Mouse (Mus musculus): ENCODE measurements around the gene Efna3. TPM values are rescaled to one million over a fixed set of nuclear protein-coding genes. Genes with fewer than 3 reads are reported as not detected.
A peak's percentile ranks its signal among the peaks of the same experiment; 100 is the strongest.

Gene Efna3
- total RNA-seq, 2 experiments from 2014 or later = 77.1 to 82.6 TPM

DNA sequence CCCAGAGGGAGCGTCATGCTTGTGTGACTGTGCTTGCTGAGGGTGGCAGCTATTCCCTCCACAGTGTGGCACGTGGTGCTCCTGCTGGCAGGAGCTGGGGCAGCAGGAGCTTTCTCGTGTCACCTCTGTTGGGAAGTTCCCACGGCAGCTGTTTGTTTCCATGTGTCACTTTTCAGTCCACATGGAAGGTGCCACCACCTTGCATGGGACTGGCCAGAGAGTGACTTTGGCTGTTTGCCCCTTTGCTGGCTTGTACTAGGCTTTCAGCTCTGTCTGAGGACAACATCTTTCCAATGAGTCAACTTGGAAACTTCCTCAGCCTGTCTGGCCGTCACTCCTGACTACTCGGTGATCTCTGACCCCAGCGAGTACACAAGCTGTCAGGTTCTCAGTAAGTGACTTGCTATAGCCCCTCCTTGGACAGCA, 34.2 kb downstream of the Efna3 start:
- no peak for DNase-seq (ENCODE audit: extremely low spot score in 1 of 2, low spot score in 1 of 2)

DNA sequence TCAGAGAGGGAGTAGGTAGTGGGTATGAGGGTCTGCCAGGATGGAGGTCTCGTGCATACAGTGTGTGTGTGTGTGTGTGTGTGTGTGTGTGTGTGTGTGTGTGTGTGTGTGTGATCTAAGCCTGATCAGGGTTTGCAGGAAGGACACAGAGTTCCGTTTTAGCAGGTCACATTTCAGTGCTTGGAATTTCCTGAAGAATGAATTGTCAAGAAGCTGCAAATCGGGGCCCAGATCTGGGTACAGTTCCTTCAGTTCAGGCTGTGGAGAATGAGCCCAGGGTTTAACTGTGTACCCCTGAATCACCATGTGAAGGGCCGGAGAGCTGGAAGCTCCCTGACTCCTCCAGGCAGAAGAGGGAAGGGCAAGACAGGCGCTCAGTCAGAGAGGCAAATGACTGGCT, 35.5 kb downstream of the Efna3 start:
- DNase-seq (ENCODE audit: extremely low spot score in 1 of 2, low spot score in 1 of 2) = no peak

GRCm38 (mm10) chr3:89285526-89285925, 37.2 kb downstream of the Efna3 start:
- no peak for DNase-seq (ENCODE audit: extremely low spot score in 1 of 2, low spot score in 1 of 2)

- no peak for DNase-seq (ENCODE audit: extremely low spot score in 1 of 2, low spot score in 1 of 2)
Measured at GRCm38 (mm10) chr3:89284261-89284660, 38.5 kb downstream of the Efna3 start.

DNA sequence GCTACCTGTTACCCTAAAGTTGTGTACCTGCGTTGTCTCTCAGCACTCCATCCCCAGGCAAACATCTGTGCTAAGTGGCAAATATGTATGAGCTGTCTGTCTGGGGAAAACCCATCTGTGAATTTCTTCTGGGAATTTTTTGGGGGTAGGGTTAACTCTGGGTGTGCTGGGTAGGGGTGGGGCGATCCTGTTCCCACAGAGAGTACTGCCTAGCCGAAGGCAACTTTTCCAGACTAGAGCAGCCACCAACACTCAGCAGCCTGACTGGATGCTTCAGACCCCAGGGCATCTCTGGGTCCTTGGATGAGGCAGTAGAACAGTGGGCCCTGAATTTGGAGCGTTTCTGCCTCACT, 40.5 kb downstream of the Efna3 start:
- DNase-seq (ENCODE audit: extremely low spot score in 1 of 2, low spot score in 1 of 2) = no peak

GRCm38 (mm10) chr3:89281579-89282290, 41.0 kb downstream of the Efna3 start:
- peak; percentile 75 to 87 for DNase-seq (ENCODE audit: extremely low spot score in 1 of 2, low spot score in 1 of 2)

DNA sequence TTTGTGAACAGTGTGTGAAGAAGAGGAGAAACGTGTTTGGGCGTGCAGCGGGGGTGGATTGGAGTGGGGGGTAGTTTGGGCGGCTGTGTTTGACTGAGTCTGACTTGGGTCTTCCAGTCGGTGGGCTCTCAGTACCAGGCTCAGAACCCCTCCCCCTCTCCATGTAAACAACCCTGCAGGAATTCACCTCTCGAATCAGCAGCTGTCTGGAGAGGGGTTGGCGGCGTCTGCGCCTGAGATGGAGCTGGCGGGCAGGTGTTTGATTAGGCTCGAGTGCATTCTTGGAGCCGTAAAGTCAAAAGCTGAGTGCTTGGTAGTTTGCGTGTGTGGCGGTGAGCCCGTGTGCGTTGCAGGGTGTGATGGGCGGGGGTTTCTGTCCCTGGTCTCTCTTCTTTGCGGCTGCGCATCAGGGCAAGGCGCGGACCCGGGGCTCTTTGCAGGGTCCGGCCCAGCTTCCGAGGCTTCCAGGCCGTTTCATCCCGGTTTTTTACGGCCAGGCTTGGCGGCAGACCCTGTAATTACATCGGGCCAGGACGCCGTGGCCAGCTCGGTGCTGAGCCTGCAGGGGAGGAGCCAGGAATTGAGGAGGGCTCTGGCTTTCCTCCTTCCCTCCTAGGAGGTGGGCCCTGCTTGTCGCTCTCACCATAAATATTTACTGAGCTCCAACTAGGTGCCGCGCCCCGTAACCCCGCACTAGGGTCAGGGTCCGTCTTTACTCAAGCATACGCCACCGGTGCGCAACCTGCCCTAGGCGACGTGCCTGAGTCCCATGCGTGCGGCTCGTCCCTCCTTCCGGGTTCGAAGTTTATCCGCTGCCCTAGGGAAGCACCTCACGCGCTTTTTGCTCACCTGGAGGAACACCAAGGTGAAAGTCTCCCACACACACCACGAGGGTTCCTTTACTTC, 41.9 kb downstream of the Efna3 start, which contains the start of gene Efna1:
TSS of gene Efna1 (minus strand) at position 537 of the 906 bp plus-strand sequence.
- DNase-seq (ENCODE audit: extremely low spot score in 1 of 2, low spot score in 1 of 2) = peak; percentile 33 to 36

GRCm38 (mm10) chr3:89280050-89280605, 42.6 kb downstream of the Efna3 start:
- peak in 1 of 2 experiments; percentile 18 for DNase-seq (ENCODE audit: extremely low spot score in 1 of 2, low spot score in 1 of 2)

DNA sequence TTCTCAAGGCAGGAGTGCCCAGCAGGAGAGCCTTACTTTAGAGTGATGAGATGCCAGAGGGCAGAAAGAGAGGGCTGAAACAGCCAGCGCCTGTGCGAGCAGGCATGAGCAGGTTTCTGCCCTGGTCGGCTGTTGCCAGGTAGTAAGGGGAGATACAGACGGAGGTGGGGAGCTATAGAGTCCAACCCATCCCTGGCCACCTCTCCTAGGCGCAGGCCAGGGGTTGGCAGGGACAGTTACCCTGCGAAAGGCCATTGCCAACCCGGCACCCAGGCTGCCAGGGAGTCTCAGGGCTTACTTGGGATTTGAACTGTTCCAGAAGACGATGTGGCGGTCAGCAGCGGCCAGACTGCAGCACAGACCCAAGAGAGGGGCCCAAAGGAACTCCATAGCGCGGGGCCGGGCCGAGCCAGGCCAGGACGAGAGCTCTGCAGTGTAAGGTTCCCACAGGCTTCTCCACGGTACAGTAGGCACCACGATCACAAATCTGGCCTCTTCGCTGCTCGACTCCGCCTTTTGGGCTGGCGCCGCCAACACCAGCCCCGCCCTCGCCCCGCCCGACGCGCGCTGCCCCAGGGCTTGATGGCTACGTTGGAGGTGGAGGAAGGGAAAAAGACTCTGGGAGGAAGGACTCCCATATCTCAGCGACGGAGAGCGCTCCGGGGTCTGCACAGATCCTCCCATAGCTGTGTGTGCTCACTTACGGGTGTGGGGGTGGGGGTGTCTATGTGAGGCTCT, 43.4 kb downstream of the Efna3 start:
- peak; percentile 59 to 66 for DNase-seq (ENCODE audit: extremely low spot score in 1 of 2, low spot score in 1 of 2)

DNA sequence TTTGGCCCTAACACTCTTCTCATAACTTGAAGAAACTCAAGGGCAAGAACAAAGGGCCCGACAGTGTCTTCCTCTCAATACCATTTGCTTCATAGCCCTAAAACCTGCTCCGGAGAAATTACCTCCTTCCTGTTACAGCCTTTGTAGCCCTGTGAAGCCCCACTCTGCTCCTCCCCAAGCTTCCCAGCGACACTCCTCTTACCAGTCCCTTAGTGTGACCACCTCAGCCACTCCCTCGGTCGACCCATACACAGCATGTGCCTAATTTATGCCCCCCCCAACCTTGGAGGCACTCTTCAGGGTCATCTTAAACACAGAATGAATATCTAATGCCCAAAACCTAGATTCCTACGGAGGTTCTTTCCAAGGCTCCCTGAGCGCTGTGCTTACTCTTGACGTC, 44.1 kb downstream of the Efna3 start:
- DNase-seq (ENCODE audit: extremely low spot score in 1 of 2, low spot score in 1 of 2) = no peak

DNA sequence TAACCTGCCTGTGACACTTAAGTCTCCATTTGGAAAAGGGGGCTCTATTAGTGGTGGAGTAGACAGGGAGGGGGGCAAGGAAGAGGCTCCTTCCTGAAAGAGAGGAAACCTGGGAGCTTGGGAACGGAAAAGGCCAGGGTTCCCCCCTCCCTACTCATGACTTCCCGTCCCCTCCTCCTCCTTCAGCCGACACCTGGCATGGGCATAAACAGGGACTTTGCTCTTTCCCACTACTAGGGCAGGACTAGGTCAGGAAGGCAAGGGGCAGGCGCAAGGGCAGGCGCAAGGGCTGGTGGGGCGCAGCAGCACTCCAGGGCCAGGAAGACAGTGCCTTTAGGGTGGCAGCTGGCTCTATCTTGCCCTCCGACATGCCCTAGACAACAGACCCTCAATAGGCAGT, 44.7 kb downstream of the Efna3 start:
- DNase-seq (ENCODE audit: extremely low spot score in 1 of 2, low spot score in 1 of 2) = no peak

GRCm38 (mm10) chr3:89277281-89278021, 45.3 kb downstream of the Efna3 start:
- peak in 1 of 2 experiments; percentile 19 for DNase-seq (ENCODE audit: extremely low spot score in 1 of 2, low spot score in 1 of 2)

- DNase-seq (ENCODE audit: extremely low spot score in 1 of 2, low spot score in 1 of 2) = no peak
Measured at GRCm38 (mm10) chr3:89276061-89276460, 46.7 kb downstream of the Efna3 start.

- DNase-seq (ENCODE audit: extremely low spot score in 1 of 2, low spot score in 1 of 2) = no peak
Measured at GRCm38 (mm10) chr3:89271760-89272159, 51.0 kb downstream of the Efna3 start.

DNA sequence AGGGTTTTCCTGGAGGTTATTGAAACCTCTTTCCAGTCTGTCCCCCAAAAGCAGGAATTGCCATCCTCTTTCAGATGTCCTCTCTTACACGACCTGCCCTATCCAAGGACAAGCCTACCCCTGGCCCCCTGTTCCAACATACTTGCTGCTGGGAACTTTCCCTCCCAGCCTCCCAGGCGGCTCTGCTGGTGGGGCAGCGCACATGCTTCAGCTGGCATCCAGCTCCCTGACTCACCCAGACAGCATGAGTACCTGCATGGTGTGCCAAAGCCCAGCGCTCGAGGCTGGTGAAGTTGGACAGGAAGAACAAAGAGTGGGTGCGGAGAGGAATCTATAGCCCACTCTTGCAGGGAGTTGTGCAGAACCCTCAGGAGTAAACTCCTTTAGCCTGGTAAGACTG, 51.9 kb downstream of the Efna3 start:
- DNase-seq (ENCODE audit: extremely low spot score in 1 of 2, low spot score in 1 of 2) = peak in 1 of 2 experiments; percentile 44

GRCm38 (mm10) chr3:89270051-89270755, 52.6 kb downstream of the Efna3 start, which contains the start of gene Slc50a1:
Gene Slc50a1 (minus strand): TSS chr3:89270570.
- peak; percentile 83 to 84 for DNase-seq (ENCODE audit: extremely low spot score in 1 of 2, low spot score in 1 of 2)

DNA sequence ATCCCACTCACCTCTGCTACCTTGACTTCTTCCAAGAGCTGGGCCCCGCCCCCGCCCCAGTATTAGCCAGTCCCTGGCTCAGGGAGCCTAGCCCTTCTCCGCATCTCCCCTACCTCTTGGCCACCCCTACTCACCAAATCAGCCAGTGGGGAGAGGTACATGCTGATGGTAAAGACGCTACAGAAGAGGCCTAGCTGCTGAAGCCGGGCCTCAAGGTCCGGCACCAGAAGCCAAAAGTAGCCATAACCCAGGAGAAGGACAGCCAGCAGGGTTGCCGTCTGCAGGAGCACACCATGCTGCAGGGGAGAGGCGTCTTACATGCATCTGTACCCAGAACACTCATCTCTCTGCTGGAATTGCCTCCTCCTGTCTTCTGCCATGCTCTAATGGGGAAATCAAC, 53.8 kb downstream of the Efna3 start:
- no peak for DNase-seq (ENCODE audit: extremely low spot score in 1 of 2, low spot score in 1 of 2)

GRCm38 (mm10) chr3:89266439-89266893, 56.3 kb downstream of the Efna3 start:
- DNase-seq (ENCODE audit: extremely low spot score in 1 of 2, low spot score in 1 of 2) = peak; percentile 58 to 66
